Mouse (Mus musculus) erythroid progenitor cell, adult 5-6 weeks (primary cell): ENCODE data around the gene Lcp1. TPM values are rescaled to one million over a fixed set of nuclear protein-coding genes. Genes with fewer than 3 reads are reported as not detected.

Experiments used
- ATAC-seq: replicated peaks from 2 replicates; pipeline ENCODE4 v1.8.0; 2016; ENCODE audit warnings: moderate number of reproducible peaks, mild to moderate bottlenecking, moderate TSS enrichment, inconsistent platforms; ENCODE audit not compliant: poor library complexity, low FRiP score, severe bottlenecking
- total RNA-seq, 2 experiments: library from RNA; stranded (forward) in 1 of 2; stranded (reverse) in 1 of 2; fragments of 150-400 nt in 1 of 2; fragments of 186-747, 209-891 nt in 1 of 2; gene quantifications; 2 replicates each; pipeline versions ENCODE4 v1.2.3 to v1.2.4; 2015 to 2017; ENCODE audit warnings: low replicate concordance in 2 of 2

Lcp1 gene
- total RNA-seq, 2 experiments from 2014 or later, result 70.4 to 176 TPM

DNA sequence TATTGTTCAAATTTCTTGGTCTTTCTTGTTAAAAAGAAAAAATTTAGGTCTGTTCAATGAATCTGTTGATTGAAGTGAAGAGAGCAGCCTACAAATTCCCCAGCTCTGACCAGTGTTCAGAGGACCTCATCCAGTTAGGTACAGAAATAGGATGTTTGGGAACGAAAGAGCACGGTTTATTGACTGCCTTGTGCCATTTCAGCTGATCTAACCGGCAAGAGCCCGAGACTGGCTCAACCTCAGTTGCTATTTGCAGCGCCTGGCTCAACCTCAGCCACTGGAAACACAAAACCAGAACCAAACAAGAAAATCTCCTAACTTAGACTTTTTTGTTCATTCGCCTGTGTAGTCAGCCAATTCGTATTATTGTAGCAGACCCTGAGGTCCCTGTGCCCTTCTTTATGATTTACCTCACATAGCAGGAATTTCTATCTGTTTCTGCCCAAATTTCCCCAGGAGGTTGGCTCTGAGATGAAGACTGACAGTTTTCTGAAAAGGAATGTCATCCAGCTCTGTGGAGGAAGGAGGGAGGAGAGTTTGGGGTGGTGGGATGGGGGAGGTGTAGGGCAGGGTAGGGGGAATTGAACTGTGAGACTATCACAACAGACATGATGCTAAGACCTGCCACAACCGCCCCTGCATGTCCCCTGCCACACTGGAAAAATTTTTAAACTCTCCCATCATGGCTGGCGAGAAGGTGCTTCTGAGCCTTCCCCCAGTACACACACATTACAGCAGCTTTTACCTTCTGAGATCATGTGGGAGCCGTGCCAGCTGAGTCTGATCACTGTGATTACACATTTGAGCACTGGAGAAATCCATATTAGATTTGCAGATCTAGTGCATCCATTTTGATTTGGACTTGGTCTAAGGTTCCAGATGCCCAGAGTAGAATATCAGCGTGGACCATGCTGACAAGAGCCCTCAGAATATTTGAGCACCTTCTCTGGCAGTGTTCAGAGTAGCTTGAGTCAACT lies 115.4 kb downstream of the Lcp1 start:
- ATAC-seq, result no peak

DNA sequence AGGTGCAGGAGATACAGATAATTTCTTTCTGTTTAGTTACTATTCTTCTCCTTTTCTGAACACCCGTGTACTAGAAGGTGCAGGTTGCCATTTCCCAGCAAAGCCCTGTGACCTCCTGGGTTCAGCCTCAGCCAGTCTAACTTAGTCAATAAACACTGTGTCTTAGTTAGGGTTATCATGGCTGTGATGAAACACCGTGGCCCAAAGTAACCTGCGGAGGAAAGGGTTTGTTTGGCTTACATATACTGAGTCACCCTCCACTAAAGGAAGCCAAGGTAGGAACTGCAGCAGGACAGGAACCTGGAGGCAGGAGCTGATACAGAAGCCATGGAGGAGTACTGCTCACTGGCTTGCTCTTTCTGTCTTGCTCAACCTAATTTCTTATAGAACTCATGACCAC lies 119.5 kb downstream of the Lcp1 start:
- ATAC-seq, result no peak

- 0 out of 2 replicates have a peak, but pooled peaks have one; percentile 34 for ATAC-seq
Observed at GRCm38 (mm10) chr14:75256521-75256920, 125.6 kb downstream of the Lcp1 start.

DNA sequence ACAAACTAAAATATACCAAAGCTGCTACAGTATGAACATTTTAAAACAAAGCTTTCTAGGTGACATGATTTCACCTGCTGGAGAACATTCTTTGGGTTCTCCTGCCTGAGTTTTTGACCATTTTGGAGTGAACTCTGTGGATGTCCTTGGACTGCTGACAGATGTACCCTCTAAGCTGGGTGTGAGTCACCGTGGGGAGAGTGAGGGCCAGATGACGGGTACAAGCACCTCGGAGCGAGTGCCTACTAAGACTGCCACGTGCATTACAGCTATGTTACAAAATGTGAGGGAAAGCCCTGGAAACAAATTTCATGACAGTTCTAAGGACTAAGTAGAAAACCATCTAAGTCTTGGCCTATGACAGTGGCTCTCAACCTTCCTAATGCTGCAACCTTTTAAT lies 138.6 kb downstream of the Lcp1 start:
- ATAC-seq, result no peak

- ATAC-seq, result no peak
Observed at GRCm38 (mm10) chr14:75279716-75280115, 148.8 kb downstream of the Lcp1 start.

- ATAC-seq, result no peak
Observed at GRCm38 (mm10) chr14:75280406-75280805, 149.5 kb downstream of the Lcp1 start.

Other genes starting within 250 kb of the Lcp1 start
- 6.5 and 16.3 TPM in 2 replicates for gene Lrch1, start 183.2 kb upstream of the Lcp1 start, total RNA-seq (2015; ENCODE audit: low replicate concordance)
- 8.3 and 10.5 TPM in 2 replicates for gene Lrch1, start 183.2 kb upstream of the Lcp1 start, total RNA-seq (2017; ENCODE audit: low replicate concordance)
- gene Rubcnl, start 115.1 kb upstream of the Lcp1 start, total RNA-seq (2015; ENCODE audit: low replicate concordance), result 1.8 and 5.0 TPM in 2 replicates
- 1.3 and 2.6 TPM in 2 replicates for gene Rubcnl, start 115.1 kb upstream of the Lcp1 start, total RNA-seq (2017; ENCODE audit: low replicate concordance)
- not detected in 2 replicates for gene Lrrc63, start 220 bp upstream of the Lcp1 start, total RNA-seq (2015; ENCODE audit: low replicate concordance)
- not detected in 2 replicates for gene Lrrc63, start 220 bp upstream of the Lcp1 start, total RNA-seq (2017; ENCODE audit: low replicate concordance)
- gene Cpb2, start 111.2 kb downstream of the Lcp1 start, total RNA-seq (2015; ENCODE audit: low replicate concordance), result not detected in 2 replicates
- not detected in 2 replicates for gene Cpb2, start 111.2 kb downstream of the Lcp1 start, total RNA-seq (2017; ENCODE audit: low replicate concordance)
- 22.6 and 23.1 TPM in 2 replicates for gene Zc3h13, start 153.3 kb downstream of the Lcp1 start, total RNA-seq (2015; ENCODE audit: low replicate concordance)
- gene Zc3h13, start 153.3 kb downstream of the Lcp1 start, total RNA-seq (2017; ENCODE audit: low replicate concordance), result 30.1 and 32.3 TPM in 2 replicates